Mouse (Mus musculus): Measurements from ENCODE around the gene Ptpn7.

DNA sequence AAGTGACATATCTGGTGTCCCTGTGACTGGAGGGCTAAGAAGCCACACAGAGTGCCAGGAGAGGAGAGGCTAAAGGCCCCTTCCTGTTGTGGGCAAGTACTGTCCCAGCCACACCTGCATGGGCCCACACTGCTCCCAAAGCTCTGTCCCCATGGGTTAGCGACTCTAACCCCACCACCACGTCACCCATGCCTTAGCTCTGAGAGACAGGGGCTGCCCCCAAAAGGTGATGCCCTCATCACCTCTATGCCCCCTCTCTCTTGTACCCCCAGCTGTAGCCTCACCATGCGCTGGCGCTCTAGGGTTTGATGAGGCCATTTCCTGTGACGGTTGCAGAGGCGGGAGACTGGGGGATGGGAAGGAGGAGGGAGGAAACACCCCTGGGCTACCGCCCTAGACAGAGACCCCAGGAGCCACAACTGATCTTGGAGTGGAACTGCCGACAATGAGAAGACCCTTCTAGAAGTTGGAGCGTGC is 431 bp downstream of the Ptpn7 start:
- TF ChIP-seq POLR2A (IDR thresholded peaks at IDR 0.05; ENCODE audit: borderline replicate concordance, insufficient read depth, low read length) (no peak), CTCF (IDR thresholded peaks at IDR 0.05; ENCODE audit: borderline replicate concordance, insufficient read depth, low read depth, low read length) (no peak)
